Mouse (Mus musculus): ENCODE results near the gene Tyw1. TPM values are rescaled to one million over a fixed set of nuclear protein-coding genes. Genes with fewer than 3 reads are reported as not detected.

Tyw1 gene
- polyA plus RNA-seq, 1 experiment from 2014 or later, result 25.4 TPM

- no peak overlapping the region for H3K9ac ChIP-seq (replicated peaks; ENCODE audit: low read depth, low read length)
- no peaks in the 10 kb centered on the region for H3K9me3 ChIP-seq (ENCODE audit: control insufficient read depth, low read length)
- WGBS, result 97% methylated on average over 4 of the region's 4 CpGs
- peaks cover 16% of the 10 kb centered on the region for H3K4me1 ChIP-seq (replicated peaks; ENCODE audit: control insufficient read depth, insufficient read depth, low read length)
- no peak for ATAC-seq
- H3K36me3 ChIP-seq (ENCODE audit: control insufficient read depth, insufficient read depth), result peaks cover 7% of the 10 kb centered on the region
- no peaks in the 10 kb centered on the region for H3K27me3 ChIP-seq (replicated peaks; ENCODE audit: control insufficient read depth, insufficient read depth, low read length)
- no peak overlapping the region for H3K4me3 ChIP-seq (replicated peaks; ENCODE audit: low read length)
- no peak overlapping the region for H3K4me2 ChIP-seq (ENCODE audit: low read length)
- H3K27ac ChIP-seq (ENCODE audit: low read length), result no peak overlapping the region
Observed at GRCm38 (mm10) chr5:130335462-130335861, 80.0 kb downstream of the Tyw1 start.

- Histone ChIP-seq H3K9me3 (ENCODE audit: control insufficient read depth, low read length) (no peaks in the 10 kb centered on the region), H3K4me3 (replicated peaks; ENCODE audit: low read length) (no peak overlapping the region), H3K4me1 (replicated peaks; ENCODE audit: control insufficient read depth, insufficient read depth, low read length) (no peaks in the 10 kb centered on the region), H3K9ac (replicated peaks; ENCODE audit: low read depth, low read length) (no peak overlapping the region), H3K36me3 (ENCODE audit: control insufficient read depth, insufficient read depth) (peaks cover 14% of the 10 kb centered on the region), H3K27me3 (replicated peaks; ENCODE audit: control insufficient read depth, insufficient read depth, low read length) (no peaks in the 10 kb centered on the region), H3K27ac (ENCODE audit: low read length) (no peak overlapping the region), H3K4me2 (ENCODE audit: low read length) (no peak overlapping the region)
- no peak for ATAC-seq
- 95% methylated on average over 15 of the region's 15 CpGs for WGBS
Observed at GRCm38 (mm10) chr5:130340656-130341055, 85.2 kb downstream of the Tyw1 start.

- Histone ChIP-seq H3K36me3 (ENCODE audit: control insufficient read depth, insufficient read depth) (peaks cover 11% of the 10 kb centered on the region), H3K4me2 (ENCODE audit: low read length) (no peak overlapping the region), H3K4me3 (replicated peaks; ENCODE audit: low read length) (no peak overlapping the region), H3K27ac (ENCODE audit: low read length) (no peak overlapping the region), H3K9ac (replicated peaks; ENCODE audit: low read depth, low read length) (no peak overlapping the region), H3K4me1 (replicated peaks; ENCODE audit: control insufficient read depth, insufficient read depth, low read length) (no peaks in the 10 kb centered on the region), H3K9me3 (ENCODE audit: control insufficient read depth, low read length) (no peaks in the 10 kb centered on the region), H3K27me3 (replicated peaks; ENCODE audit: control insufficient read depth, insufficient read depth, low read length) (no peaks in the 10 kb centered on the region)
- WGBS, result 95% methylated on average over 7 of the region's 7 CpGs
- no peak for ATAC-seq
Observed at GRCm38 (mm10) chr5:130344999-130345398, 89.6 kb downstream of the Tyw1 start.

GRCm38 (mm10) chr5:130345871-130346270 lies 90.5 kb downstream of the Tyw1 start:
- no peak for ATAC-seq
- WGBS, result 86% methylated on average over 2 of the region's 2 CpGs
- Histone ChIP-seq H3K9ac (replicated peaks; ENCODE audit: low read depth, low read length) (no peak overlapping the region), H3K4me1 (replicated peaks; ENCODE audit: control insufficient read depth, insufficient read depth, low read length) (no peaks in the 10 kb centered on the region), H3K4me2 (ENCODE audit: low read length) (no peak overlapping the region), H3K27ac (ENCODE audit: low read length) (no peak overlapping the region), H3K27me3 (replicated peaks; ENCODE audit: control insufficient read depth, insufficient read depth, low read length) (no peaks in the 10 kb centered on the region), H3K9me3 (ENCODE audit: control insufficient read depth, low read length) (no peaks in the 10 kb centered on the region), H3K4me3 (replicated peaks; ENCODE audit: low read length) (no peak overlapping the region), H3K36me3 (ENCODE audit: control insufficient read depth, insufficient read depth) (peaks cover 9% of the 10 kb centered on the region)

- Histone ChIP-seq H3K36me3 (ENCODE audit: control insufficient read depth, insufficient read depth) (no peaks in the 10 kb centered on the region), H3K9me3 (ENCODE audit: control insufficient read depth, low read length) (no peaks in the 10 kb centered on the region; the same call in 1 of the 2 replicates), H3K4me3 (replicated peaks; ENCODE audit: low read length) (no peak overlapping the region), H3K4me2 (ENCODE audit: low read length) (no peak overlapping the region), H3K9ac (replicated peaks; ENCODE audit: low read depth, low read length) (no peak overlapping the region), H3K27me3 (replicated peaks; ENCODE audit: control insufficient read depth, insufficient read depth, low read length) (no peaks in the 10 kb centered on the region), H3K4me1 (replicated peaks; ENCODE audit: control insufficient read depth, insufficient read depth, low read length) (no peaks in the 10 kb centered on the region), H3K27ac (ENCODE audit: low read length) (no peak overlapping the region)
- WGBS, result 69% methylated on average over 7 of the region's 7 CpGs
- ATAC-seq, result no peak
Observed at GRCm38 (mm10) chr5:130355223-130355622, 99.8 kb downstream of the Tyw1 start.

- Histone ChIP-seq H3K27me3 (replicated peaks; ENCODE audit: control insufficient read depth, insufficient read depth, low read length) (no peaks in the 10 kb centered on the region), H3K4me3 (replicated peaks; ENCODE audit: low read length) (no peak overlapping the region), H3K4me2 (ENCODE audit: low read length) (no peak overlapping the region), H3K9ac (replicated peaks; ENCODE audit: low read depth, low read length) (no peak overlapping the region), H3K27ac (ENCODE audit: low read length) (no peak overlapping the region), H3K9me3 (ENCODE audit: control insufficient read depth, low read length) (no peaks in the 10 kb centered on the region; the same call in 1 of the 2 replicates), H3K36me3 (ENCODE audit: control insufficient read depth, insufficient read depth) (no peaks in the 10 kb centered on the region), H3K4me1 (replicated peaks; ENCODE audit: control insufficient read depth, insufficient read depth, low read length) (no peaks in the 10 kb centered on the region)
- 62% methylated on average over 4 of the region's 4 CpGs for WGBS
- no peak for ATAC-seq
Observed at GRCm38 (mm10) chr5:130363111-130363510, 107.7 kb downstream of the Tyw1 start.

GRCm38 (mm10) chr5:130363773-130364172 lies 108.4 kb downstream of the Tyw1 start:
- no peak overlapping the region for H3K4me3 ChIP-seq (replicated peaks; ENCODE audit: low read length)
- WGBS, result 55% methylated on average over 3 of the region's 3 CpGs
- no peaks in the 10 kb centered on the region for H3K27me3 ChIP-seq (replicated peaks; ENCODE audit: control insufficient read depth, insufficient read depth, low read length)
- no peak overlapping the region for H3K4me2 ChIP-seq (ENCODE audit: low read length)
- ATAC-seq, result no peak
- H3K4me1 ChIP-seq (replicated peaks; ENCODE audit: control insufficient read depth, insufficient read depth, low read length), result no peaks in the 10 kb centered on the region
- H3K36me3 ChIP-seq (ENCODE audit: control insufficient read depth, insufficient read depth), result no peaks in the 10 kb centered on the region
- H3K27ac ChIP-seq (ENCODE audit: low read length), result no peak overlapping the region
- no peak overlapping the region for H3K9ac ChIP-seq (replicated peaks; ENCODE audit: low read depth, low read length)
- H3K9me3 ChIP-seq (ENCODE audit: control insufficient read depth, low read length), result no peaks in the 10 kb centered on the region; the same call in 1 of the 2 replicates

GRCm38 (mm10) chr5:130368236-130368635 lies 112.8 kb downstream of the Tyw1 start:
- 84% methylated on average over 6 of the region's 6 CpGs for WGBS
- H3K4me1 ChIP-seq (replicated peaks; ENCODE audit: control insufficient read depth, insufficient read depth, low read length), result no peaks in the 10 kb centered on the region
- ATAC-seq, result no peak
- no peak overlapping the region for H3K9ac ChIP-seq (replicated peaks; ENCODE audit: low read depth, low read length)
- no peak overlapping the region for H3K27ac ChIP-seq (ENCODE audit: low read length)
- H3K27me3 ChIP-seq (replicated peaks; ENCODE audit: control insufficient read depth, insufficient read depth, low read length), result no peaks in the 10 kb centered on the region
- no peaks in the 10 kb centered on the region for H3K9me3 ChIP-seq (ENCODE audit: control insufficient read depth, low read length)
- no peaks in the 10 kb centered on the region for H3K36me3 ChIP-seq (ENCODE audit: control insufficient read depth, insufficient read depth)
- no peak overlapping the region for H3K4me2 ChIP-seq (ENCODE audit: low read length)
- no peak overlapping the region for H3K4me3 ChIP-seq (replicated peaks; ENCODE audit: low read length)

GRCm38 (mm10) chr5:130369237-130369636 lies 113.8 kb downstream of the Tyw1 start, which contains the start of gene Caln1:
TSS of gene Caln1 (plus strand) at chr5:130369455.
- no peaks in the 10 kb centered on the region for H3K36me3 ChIP-seq (ENCODE audit: control insufficient read depth, insufficient read depth)
- H3K9me3 ChIP-seq (ENCODE audit: control insufficient read depth, low read length), result no peaks in the 10 kb centered on the region
- H3K27me3 ChIP-seq (replicated peaks; ENCODE audit: control insufficient read depth, insufficient read depth, low read length), result no peaks in the 10 kb centered on the region
- H3K4me1 ChIP-seq (replicated peaks; ENCODE audit: control insufficient read depth, insufficient read depth, low read length), result no peaks in the 10 kb centered on the region
- H3K9ac ChIP-seq (replicated peaks; ENCODE audit: low read depth, low read length), result no peak within 1 kb of the TSS
- H3K4me3 ChIP-seq (replicated peaks; ENCODE audit: low read length), result no peak within 1 kb of the TSS
- no peak for ATAC-seq
- H3K27ac ChIP-seq (ENCODE audit: low read length), result no peak within 1 kb of the TSS
- WGBS, result 50% methylated on average over 11 of the region's 11 CpGs
- H3K4me2 ChIP-seq (ENCODE audit: low read length), result no peak within 1 kb of the TSS

- ATAC-seq, result no peak
- Histone ChIP-seq H3K9me3 (ENCODE audit: control insufficient read depth, low read length) (peaks cover 3% of the 10 kb centered on the region; the same call in 1 of the 2 replicates), H3K27me3 (replicated peaks; ENCODE audit: control insufficient read depth, insufficient read depth, low read length) (no peaks in the 10 kb centered on the region), H3K4me1 (replicated peaks; ENCODE audit: control insufficient read depth, insufficient read depth, low read length) (no peaks in the 10 kb centered on the region), H3K36me3 (ENCODE audit: control insufficient read depth, insufficient read depth) (no peaks in the 10 kb centered on the region), H3K9ac (replicated peaks; ENCODE audit: low read depth, low read length) (no peak overlapping the region), H3K4me3 (replicated peaks; ENCODE audit: low read length) (no peak overlapping the region), H3K27ac (ENCODE audit: low read length) (no peak overlapping the region), H3K4me2 (ENCODE audit: low read length) (no peak overlapping the region)
- WGBS, result 96% methylated on average over 3 of the region's 3 CpGs
Observed at GRCm38 (mm10) chr5:130375411-130375810, 120.0 kb downstream of the Tyw1 start.

Measured in forebrain, embryonic 16.5 days (tissue).